Mouse (Mus musculus): Measurements from ENCODE around the gene Cope. TPM values are rescaled to one million over a fixed set of nuclear protein-coding genes. Genes with fewer than 3 reads are reported as not detected.

Gene Cope
- polyA plus RNA-seq (2012; rRNA removed): 567 and 576 TPM in 2 replicates

DNA sequence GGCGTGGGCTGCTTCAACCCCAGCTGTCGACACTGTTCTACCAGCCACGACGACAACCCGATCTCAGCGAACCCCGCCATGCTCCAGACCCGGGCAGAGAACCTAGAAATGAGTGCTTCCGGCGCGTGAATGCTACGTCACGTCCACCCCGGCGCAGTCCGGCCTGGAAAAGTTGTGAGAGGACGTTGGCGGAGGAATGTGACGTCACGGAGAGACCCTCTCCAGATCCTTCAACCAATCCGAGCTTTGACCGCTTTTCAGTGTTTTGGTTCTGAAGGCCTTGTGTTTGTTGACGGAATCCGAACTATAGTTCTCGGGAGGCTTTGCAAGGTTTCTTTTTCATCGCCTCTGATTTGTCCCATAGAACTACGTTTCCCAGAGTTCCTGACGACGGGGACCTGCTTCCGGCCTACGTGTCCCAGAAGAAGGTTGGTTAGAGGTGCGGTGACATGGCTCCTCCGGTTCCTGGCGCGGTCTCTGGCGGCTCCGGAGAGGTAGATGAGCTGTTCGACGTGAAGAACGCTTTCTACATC is at the start of gene Cope, which contains the start of gene Ddx49:
Gene Cope (plus strand): TSS at position 161 of the 533 bp plus-strand sequence.
Gene Ddx49 (minus strand): TSS at position 132 of the 533 bp plus-strand sequence.

DNA sequence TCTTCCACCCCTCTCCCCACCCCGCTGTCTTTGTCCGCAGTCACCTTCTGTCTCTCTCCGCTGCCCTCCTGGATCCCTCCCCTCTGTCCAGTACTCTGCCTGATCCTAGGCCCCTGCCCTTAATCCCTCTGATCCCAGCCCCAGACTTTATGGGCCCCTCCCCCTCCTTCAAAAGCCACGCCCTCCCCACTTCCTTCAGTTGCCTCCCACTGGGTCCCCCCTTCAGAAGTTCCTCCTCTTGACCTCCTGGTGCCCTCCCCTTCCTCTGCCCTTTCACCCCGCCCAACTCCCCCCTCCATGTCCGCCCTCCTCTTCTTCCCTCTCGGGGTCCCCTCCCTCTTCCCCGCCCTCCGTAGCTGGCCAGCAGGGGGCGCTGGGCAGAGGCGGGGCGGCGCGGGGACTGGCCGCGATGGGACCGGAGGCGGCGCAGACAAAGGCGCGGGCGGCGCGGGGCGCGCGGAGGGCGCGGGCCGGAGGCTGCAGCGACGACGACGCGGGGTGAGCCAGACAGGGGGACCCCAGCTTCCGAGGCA is 19.6 kb upstream of the Cope start, which contains the start of gene Homer3:
Gene Homer3 (plus strand): TSS at position 225 of the 533 bp plus-strand sequence.

DNA sequence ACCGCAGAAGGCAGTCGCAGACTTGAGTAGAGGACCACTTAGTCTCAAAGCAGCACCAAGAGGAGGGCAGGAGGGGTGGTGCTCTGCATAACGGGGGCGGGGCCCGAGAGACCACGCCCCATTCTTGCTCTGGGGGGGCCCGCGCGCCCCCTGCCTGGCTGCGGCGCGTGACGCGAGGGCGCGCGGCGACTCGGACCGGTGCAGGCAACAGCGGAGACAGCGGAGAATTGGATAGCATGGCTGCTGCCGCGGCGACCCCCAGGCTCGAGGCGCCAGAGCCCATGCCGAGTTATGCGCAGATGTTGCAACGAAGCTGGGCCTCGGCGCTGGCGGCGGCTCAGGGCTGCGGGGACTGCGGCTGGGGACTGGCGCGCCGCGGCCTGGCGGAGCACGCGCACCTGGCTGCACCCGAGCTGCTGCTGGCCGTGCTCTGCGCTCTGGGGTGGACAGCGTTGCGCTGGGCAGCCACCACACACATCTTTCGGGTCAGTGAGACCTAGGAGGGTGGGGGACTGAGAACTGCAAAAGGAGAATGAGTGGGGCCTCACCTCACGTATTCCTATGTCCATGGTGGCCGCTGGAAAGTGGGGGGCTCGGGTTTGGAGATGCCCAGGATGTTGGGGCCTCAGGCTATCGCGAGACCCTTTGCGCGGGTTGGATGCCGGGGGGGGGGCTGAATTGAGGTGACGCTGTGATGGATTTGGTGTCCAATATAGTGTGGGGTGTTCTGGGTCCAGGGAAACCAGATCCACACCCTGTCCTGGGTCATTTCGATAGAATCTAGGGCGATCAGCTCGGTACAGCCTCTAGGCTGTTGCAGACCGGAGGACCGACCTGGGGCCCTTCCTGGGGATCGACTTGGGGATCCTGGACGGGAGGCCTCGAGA is 13.5 kb downstream of the Cope start, which contains the start of gene Cers1:
Gene Cers1 (plus strand): TSS at position 152 of the 887 bp plus-strand sequence.

DNA sequence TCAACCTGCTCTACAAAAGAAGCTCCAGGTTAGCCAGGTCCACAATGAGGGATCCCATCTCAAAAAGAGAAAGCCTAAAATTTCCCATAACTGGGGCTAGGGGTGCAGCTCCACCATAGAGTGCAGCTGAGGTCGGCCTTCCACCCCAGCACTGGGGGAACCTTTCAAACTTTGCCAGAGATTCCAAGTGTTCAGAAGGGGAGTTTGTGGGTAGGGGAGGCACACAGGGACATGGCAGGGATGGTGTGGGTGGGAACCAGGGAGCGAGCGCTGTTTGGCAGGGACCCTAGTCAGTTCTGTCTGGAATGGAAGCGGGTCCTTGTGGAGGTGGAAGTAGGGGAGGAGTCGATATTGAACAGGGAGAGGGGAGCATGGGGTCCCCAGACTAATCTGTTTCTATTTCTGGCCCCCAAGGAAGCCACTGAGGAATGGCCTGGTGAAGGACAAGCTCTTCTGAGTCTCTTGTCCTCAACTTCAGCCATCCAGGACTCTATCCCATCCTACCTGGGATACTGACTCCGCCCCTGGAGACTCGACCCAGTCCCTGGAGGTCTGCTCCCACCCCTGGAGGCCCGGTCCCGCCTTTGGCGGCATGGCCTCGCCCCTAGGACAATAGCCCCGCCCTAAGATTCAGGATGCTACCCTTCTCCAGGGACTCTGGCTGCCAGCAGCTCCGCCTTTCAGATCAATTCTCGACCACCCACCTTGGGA is 27.0 kb downstream of the Cope start, which contains the start of gene Gdf1:
Gene Gdf1 (plus strand): TSS at position 694 of the 711 bp plus-strand sequence.

DNA sequence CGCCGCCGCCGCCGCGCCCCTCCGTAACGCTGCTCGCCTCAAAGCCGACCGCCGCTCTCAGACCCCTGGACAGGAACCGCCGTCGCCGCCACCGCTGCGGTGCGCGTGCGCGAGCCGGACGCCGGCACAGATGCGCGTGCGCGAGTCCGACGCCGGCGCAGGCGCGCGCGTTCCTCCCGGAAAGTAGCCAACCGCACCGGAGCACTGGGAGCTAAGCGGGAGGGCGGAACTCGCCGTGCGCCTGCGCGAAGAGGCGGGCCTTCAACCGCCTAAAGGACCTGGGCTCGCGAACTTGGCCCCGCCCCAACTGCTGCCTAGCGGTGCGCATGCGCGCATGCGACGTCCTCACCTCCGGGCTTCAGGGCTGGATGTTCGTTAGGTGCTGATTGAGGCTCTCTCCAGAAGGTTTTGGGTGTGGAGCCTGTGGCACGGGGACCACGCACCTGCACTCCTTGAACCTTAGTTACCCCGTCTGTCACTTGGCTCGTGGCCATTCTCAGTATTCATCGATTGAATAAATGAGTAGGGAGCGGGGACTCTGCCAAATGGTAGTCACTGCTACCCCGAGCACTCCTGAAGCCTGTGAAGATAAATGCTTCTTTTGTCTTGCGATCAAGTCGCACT is 51.0 kb downstream of the Cope start, which contains the start of gene Upf1:
Gene Upf1 (minus strand): TSS at position 85 of the 624 bp plus-strand sequence.

Other genes with a start within 250 kb of the Cope start
- 39.3 and 82.7 TPM in 2 replicates for gene Tm6sf2, start 229.6 kb upstream of the Cope start, polyA plus RNA-seq (2012; rRNA removed)
- gene Hapln4, start 219.1 kb upstream of the Cope start, polyA plus RNA-seq (2012; rRNA removed): 0.93 and 2.4 TPM in 2 replicates
- gene Ncan, start 181.6 kb upstream of the Cope start, polyA plus RNA-seq (2012; rRNA removed): 0.09 and 0.15 TPM in 2 replicates
- gene Nr2c2ap, start 171.2 kb upstream of the Cope start, polyA plus RNA-seq (2012; rRNA removed): 11.2 and 15.2 TPM in 2 replicates
- gene Rfxank, start 163.4 kb upstream of the Cope start, polyA plus RNA-seq (2012; rRNA removed): 39.1 and 40.5 TPM in 2 replicates
- 87.7 and 91.9 TPM in 2 replicates for gene Borcs8, start 163.0 kb upstream of the Cope start, polyA plus RNA-seq (2012; rRNA removed)
- 0.36 and 0.67 TPM in 2 replicates for gene Mef2b, start 162.8 kb upstream of the Cope start, polyA plus RNA-seq (2012; rRNA removed)
- 132 and 143 TPM in 2 replicates for gene Tmem161a, start 130.2 kb upstream of the Cope start, polyA plus RNA-seq (2012; rRNA removed)
- gene Slc25a42, start 90.2 kb upstream of the Cope start, polyA plus RNA-seq (2012; rRNA removed): 23.6 and 29.4 TPM in 2 replicates
- gene Sugp2, start 68.3 kb upstream of the Cope start, polyA plus RNA-seq (2012; rRNA removed): 24.7 and 26.6 TPM in 2 replicates
- gene Armc6, start 68.1 kb upstream of the Cope start, polyA plus RNA-seq (2012; rRNA removed): 18.5 and 20.5 TPM in 2 replicates
- gene Homer3, start 19.7 kb upstream of the Cope start, polyA plus RNA-seq (2012; rRNA removed): 14.8 and 15.3 TPM in 2 replicates
- 50.8 and 53.9 TPM in 2 replicates for gene Ddx49, start within 50 bp of the Cope start, polyA plus RNA-seq (2012; rRNA removed)
- 1.2 and 1.3 TPM in 2 replicates for gene Cers1, start 13.3 kb downstream of the Cope start, polyA plus RNA-seq (2012; rRNA removed)
- gene Gdf1, start 27.3 kb downstream of the Cope start, polyA plus RNA-seq (2012; rRNA removed): 1.4 and 2.2 TPM in 2 replicates
- gene Upf1, start 50.8 kb downstream of the Cope start, polyA plus RNA-seq (2012; rRNA removed): 39.4 and 51.9 TPM in 2 replicates
- gene Comp, start 71.0 kb downstream of the Cope start, polyA plus RNA-seq (2012; rRNA removed): 0.34 and 1.3 TPM in 2 replicates
- gene Crtc1, start 137.1 kb downstream of the Cope start, polyA plus RNA-seq (2012; rRNA removed): 18.2 and 20.8 TPM in 2 replicates
- 56.4 and 63.2 TPM in 2 replicates for gene Klhl26, start 174.4 kb downstream of the Cope start, polyA plus RNA-seq (2012; rRNA removed)
- 4.8 TPM in 2 replicates for gene Tmem59l, start 184.8 kb downstream of the Cope start, polyA plus RNA-seq (2012; rRNA removed)
- 4.5 and 6.0 TPM in 2 replicates for gene Crlf1, start 190.6 kb downstream of the Cope start, polyA plus RNA-seq (2012; rRNA removed)
- 161 and 243 TPM in 2 replicates for gene Rex1bd, start 204.2 kb downstream of the Cope start, polyA plus RNA-seq (2012; rRNA removed)
- gene Uba52, start 208.3 kb downstream of the Cope start, polyA plus RNA-seq (2012; rRNA removed): 633 and 1,054 TPM in 2 replicates
- 577 and 594 TPM in 2 replicates for gene Fkbp8, start 225.2 kb downstream of the Cope start, polyA plus RNA-seq (2012; rRNA removed)
- 59.9 and 67.3 TPM in 2 replicates for gene Kxd1, start 225.4 kb downstream of the Cope start, polyA plus RNA-seq (2012; rRNA removed)
- gene Ell, start 236.9 kb downstream of the Cope start, polyA plus RNA-seq (2012; rRNA removed): 35.1 and 39.9 TPM in 2 replicates

Data from colon, adult 2 months (tissue).